Mouse (Mus musculus) forebrain, embryonic 12.5 days (tissue): ENCODE results near the gene Nav3. TPM values are rescaled to one million over a fixed set of nuclear protein-coding genes. Genes with fewer than 3 reads are reported as not detected.

Experiments used
- ATAC-seq: fragments of 200-750 bp; cut with Nextera tagmentation; 2 replicates; pipeline ENCODE4 v1.8.0; 2017; ENCODE audit warnings: moderate TSS enrichment; ENCODE audit not compliant: low FRiP score
- H3K27ac ChIP-seq: fragments of 300-500 bp; sonication (generic); 2 replicates; pipeline ENCODE4 v1.5.1; 2016; ENCODE audit warnings: mild to moderate bottlenecking
- H3K27me3 ChIP-seq: fragments of 300-500 bp; sonication (generic); 2 replicates; pipeline ENCODE4 v1.6.1; 2016; ENCODE audit warnings: mild to moderate bottlenecking
- H3K36me3 ChIP-seq: fragments of 300-500 bp; sonication (generic); replicated peaks from 2 replicates; pipeline ENCODE4 v1.6.1; 2016; ENCODE audit warnings: mild to moderate bottlenecking
- H3K4me1 ChIP-seq: fragments of 300-500 bp; sonication (generic); 2 replicates; pipeline ENCODE4 v1.6.1; 2016
- H3K4me2 ChIP-seq: fragments of 300-500 bp; sonication (generic); 2 replicates; pipeline ENCODE4 v1.6.1; 2016; ENCODE audit warnings: mild to moderate bottlenecking, moderate library complexity
- H3K4me3 ChIP-seq: fragments of 300-500 bp; sonication (generic); replicated peaks from 2 replicates; pipeline ENCODE4 v1.5.1; 2016; ENCODE audit warnings: mild to moderate bottlenecking
- H3K9ac ChIP-seq: fragments of 300-500 bp; sonication (generic); 2 replicates; pipeline ENCODE4 v1.6.1; 2016; ENCODE audit warnings: mild to moderate bottlenecking
- H3K9me3 ChIP-seq: fragments of 300-500 bp; sonication (generic); 2 replicates; pipeline ENCODE4 v1.6.1; 2016
- WGBS: fragments of 180-500 bp; shearing (Covaris S2); methylation state at CpG from one replicate; pipeline ENCODE4 v1.1.7; 2016; 5-methylcytosine and 5-hydroxymethylcytosine counted together
- polyA plus RNA-seq: library from polyadenylated mRNA; unstranded; fragments of >200 nt; fragmentation: Nextera tagmentation; extraction: Ambion mirVana; gene quantifications from 2 replicates; pipeline ENCODE4 v1.2.1, GENCODE M21; 2016

The Nav3 gene
- 9.8 and 10.7 TPM in 2 replicates for polyA plus RNA-seq

DNA sequence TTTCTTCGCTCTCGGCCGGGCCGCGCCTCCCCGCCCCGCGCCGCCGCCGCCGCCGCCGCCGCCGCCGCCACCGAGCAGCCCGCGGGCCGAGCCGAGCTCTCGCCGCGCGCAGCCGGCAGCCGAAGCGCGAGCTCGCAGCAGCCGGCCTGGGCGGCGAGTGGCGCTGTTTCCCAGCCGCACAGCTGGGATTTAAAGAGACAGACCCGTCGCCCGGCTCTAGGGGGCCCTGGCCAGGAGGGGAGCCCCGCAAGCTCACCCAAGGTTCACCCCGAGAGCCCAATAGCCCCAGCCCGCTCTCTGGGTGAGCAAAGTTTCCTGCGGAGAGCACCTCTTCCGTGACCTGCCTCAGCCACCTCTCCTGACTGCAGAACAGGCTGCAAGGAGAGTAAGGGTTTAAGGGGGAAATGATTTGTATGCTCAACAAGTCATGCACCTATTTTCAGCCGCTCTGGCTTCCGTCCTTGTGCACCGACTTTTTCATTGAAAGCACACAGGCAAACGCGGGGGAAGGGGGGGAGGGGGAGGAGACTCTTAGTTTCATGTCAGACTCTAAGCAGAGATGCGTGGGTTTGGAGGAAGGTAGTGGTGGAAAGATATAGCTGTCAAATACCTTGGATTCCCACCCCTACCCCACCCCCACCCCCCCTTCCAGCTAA lies at the start of gene Nav3:
Nav3 (minus strand) TSS at position 367 of the 656 bp plus-strand sequence.
- peaks cover 11% of the 10 kb centered on the region for H3K4me1 ChIP-seq
- under 1% methylated on average over 40 of the region's 50 CpGs for WGBS
- peak within 1 kb of the TSS; percentile 65 for H3K4me3 ChIP-seq
- peak within 1 kb of the TSS; percentile 86 for H3K4me2 ChIP-seq
- H3K27ac ChIP-seq, result peak within 1 kb of the TSS; percentile 78
- H3K9ac ChIP-seq, result peak within 1 kb of the TSS; percentile 73
- H3K36me3 ChIP-seq, result no peaks in the 10 kb centered on the region
- peak; percentile 92 for ATAC-seq
- H3K27me3 ChIP-seq, result peaks cover 15% of the 10 kb centered on the region
- no peaks in the 10 kb centered on the region for H3K9me3 ChIP-seq

DNA sequence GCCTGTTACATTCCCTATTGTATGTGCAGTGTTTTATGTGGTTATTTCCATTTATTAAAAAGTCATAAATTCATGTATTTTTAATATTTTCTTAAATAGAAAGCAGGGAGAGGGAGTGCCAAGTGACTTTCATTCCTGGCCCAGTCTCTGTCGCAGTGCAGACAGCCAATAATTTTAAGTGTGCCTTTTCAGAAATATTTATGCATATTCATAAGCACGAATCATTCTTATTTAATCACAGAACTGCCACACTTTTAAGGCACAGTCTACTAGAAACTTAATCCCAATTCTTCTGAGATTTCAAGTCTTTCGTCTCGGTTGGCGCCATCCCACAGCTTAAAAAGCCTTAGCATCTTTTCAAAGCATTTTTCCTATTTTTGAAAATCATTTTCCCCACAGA lies 29.3 kb upstream of the Nav3 start:
- H3K27ac ChIP-seq, result no peak overlapping the region
- H3K36me3 ChIP-seq, result no peaks in the 10 kb centered on the region
- ATAC-seq, result no peak
- no peaks in the 10 kb centered on the region for H3K27me3 ChIP-seq
- no peak overlapping the region for H3K9ac ChIP-seq
- H3K4me3 ChIP-seq, result no peak overlapping the region
- H3K4me1 ChIP-seq, result no peaks in the 10 kb centered on the region; the same call in 1 of the 2 replicates
- H3K4me2 ChIP-seq, result no peak overlapping the region
- no peaks in the 10 kb centered on the region for H3K9me3 ChIP-seq
- 81% methylated on average over 5 of the region's 5 CpGs for WGBS

DNA sequence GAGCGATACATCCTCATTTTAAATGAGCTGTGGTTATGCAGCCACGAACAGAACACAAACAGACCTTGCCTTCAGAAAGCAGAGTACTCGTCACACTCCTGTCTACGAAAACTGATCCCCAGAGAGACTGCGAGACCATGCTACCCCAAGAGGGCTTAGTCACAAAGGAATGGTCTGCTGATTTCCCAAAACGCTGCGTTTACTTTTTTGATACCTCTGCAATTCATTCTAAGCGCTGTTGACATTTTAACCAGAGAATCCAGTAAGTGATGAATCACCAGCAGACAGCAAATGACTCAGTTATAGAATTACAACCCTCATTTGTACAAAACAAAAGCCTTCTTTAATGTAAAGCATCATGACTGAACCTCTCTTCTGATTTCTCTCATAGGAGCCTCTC lies 28.8 kb upstream of the Nav3 start:
- 76% methylated on average over 8 of the region's 8 CpGs for WGBS
- no peaks in the 10 kb centered on the region for H3K9me3 ChIP-seq
- H3K9ac ChIP-seq, result no peak overlapping the region
- no peaks in the 10 kb centered on the region for H3K36me3 ChIP-seq
- H3K4me2 ChIP-seq, result no peak overlapping the region
- no peaks in the 10 kb centered on the region for H3K27me3 ChIP-seq
- H3K27ac ChIP-seq, result no peak overlapping the region
- no peak for ATAC-seq
- H3K4me1 ChIP-seq, result no peaks in the 10 kb centered on the region; the same call in 1 of the 2 replicates
- H3K4me3 ChIP-seq, result no peak overlapping the region

DNA sequence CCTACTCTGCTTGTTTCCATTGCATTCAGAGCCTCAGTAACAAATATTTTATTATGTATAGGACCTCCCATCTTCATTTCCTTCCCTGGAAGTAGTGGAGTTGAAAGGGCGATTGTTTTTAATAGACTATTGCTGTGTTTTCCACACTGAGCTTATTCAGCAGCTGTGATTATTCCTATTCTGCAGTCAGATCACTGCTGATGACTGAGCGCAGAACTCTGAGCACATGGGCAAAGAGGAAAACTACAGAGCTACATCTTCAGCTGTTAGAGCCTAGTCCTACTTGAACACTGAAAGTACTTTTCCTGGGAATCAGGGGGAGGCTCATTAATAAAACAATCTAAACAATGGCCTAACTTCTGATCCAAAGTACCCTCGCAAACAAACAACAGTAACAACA lies 23.2 kb upstream of the Nav3 start:
- ATAC-seq, result no peak
- Histone ChIP-seq H3K36me3 (no peaks in the 10 kb centered on the region), H3K9ac (no peak overlapping the region), H3K27ac (no peak overlapping the region), H3K27me3 (no peaks in the 10 kb centered on the region), H3K4me1 (peaks cover 7% of the 10 kb centered on the region), H3K9me3 (no peaks in the 10 kb centered on the region), H3K4me2 (no peak overlapping the region), H3K4me3 (no peak overlapping the region)
- 90% methylated on average over 3 of the region's 3 CpGs for WGBS

DNA sequence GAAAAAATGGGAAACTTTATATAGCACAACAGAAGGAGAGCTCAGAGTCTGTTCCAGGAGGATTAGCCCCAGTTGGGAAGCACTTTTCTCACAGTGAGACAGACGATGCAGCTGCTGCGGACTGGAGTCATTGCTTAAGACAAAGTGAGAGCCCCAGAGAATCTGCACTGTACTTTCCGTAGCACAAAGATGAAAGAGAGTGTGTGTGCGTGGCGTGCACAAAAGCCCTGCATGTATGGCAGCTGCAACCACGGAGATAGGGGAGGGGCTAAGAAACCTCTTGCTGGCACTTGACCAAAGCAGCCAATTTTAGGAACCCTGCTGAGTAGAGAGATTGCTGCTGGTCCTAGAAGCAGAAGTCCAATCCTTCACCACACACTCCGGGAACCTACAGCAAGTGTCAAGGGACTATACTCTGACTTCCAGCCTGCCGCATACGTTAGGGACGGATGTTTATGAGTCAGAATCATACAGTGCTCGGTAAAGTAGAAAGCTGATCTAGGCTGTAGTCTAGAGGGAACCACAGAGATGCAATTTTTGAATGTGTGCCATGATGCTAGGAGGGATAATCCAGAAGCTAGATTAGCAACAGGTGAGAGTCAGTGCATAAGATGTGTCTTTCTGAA lies 21.8 kb upstream of the Nav3 start:
- Histone ChIP-seq H3K4me2 (peak overlapping the region; percentile 15; the same call in 1 of the 2 replicates), H3K36me3 (no peaks in the 10 kb centered on the region), H3K4me1 (peaks cover 7% of the 10 kb centered on the region), H3K9me3 (no peaks in the 10 kb centered on the region), H3K27ac (peak overlapping the region; percentile 68; the same call in 1 of the 2 replicates), H3K4me3 (no peak overlapping the region), H3K9ac (no peak overlapping the region), H3K27me3 (no peaks in the 10 kb centered on the region)
- peak; percentile 84 for ATAC-seq
- 42% methylated on average over 11 of the region's 11 CpGs for WGBS

DNA sequence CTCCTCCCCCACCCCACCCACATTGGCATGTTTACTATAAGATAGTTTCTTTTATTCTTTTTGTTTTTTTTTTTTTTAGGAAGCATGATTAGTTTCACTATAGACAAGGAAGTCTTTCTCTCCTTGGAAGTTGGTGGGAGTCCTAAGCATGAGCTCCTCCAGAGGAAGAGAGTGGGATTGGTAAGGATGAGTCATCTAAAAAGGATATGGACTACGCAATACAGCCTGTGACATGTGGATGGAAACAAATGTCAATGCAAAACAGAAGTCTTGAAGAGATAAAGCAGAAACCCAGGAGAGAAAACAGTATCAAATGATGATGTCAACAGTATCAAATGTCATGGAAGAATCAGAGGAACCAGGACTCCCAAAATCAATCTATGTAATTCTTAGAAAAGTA lies 18.1 kb upstream of the Nav3 start:
- Histone ChIP-seq H3K4me2 (no peak overlapping the region), H3K27ac (no peak overlapping the region), H3K36me3 (no peaks in the 10 kb centered on the region), H3K27me3 (no peaks in the 10 kb centered on the region), H3K4me3 (no peak overlapping the region), H3K9ac (no peak overlapping the region), H3K4me1 (peaks cover 7% of the 10 kb centered on the region), H3K9me3 (no peaks in the 10 kb centered on the region)
- 79% methylated on average over 1 of the region's 1 CpGs for WGBS
- no peak for ATAC-seq

DNA sequence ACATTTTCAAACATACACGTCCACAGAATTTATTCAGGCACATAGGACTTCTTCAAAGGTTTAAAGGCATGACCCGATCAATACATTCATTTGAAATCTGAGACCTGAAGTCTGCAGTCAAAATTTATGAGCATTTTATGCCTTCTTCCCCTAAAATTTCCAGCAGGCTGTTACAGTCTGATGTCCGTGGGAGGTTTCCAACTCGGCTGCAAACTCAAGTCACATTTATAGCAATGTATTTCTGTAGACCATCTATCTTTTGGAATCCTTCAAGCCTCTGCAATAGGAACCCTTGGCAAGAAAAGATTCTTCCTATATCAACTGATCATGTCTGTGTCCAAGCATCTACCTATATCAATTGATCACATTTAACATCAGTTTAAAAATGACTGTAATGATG lies 13.4 kb upstream of the Nav3 start:
- Histone ChIP-seq H3K9ac (no peak overlapping the region), H3K4me3 (no peak overlapping the region), H3K27ac (no peak overlapping the region), H3K4me2 (no peak overlapping the region), H3K4me1 (no peaks in the 10 kb centered on the region), H3K27me3 (no peaks in the 10 kb centered on the region), H3K36me3 (no peaks in the 10 kb centered on the region), H3K9me3 (no peaks in the 10 kb centered on the region)
- 91% methylated on average over 4 of the region's 4 CpGs for WGBS
- ATAC-seq, result no peak

DNA sequence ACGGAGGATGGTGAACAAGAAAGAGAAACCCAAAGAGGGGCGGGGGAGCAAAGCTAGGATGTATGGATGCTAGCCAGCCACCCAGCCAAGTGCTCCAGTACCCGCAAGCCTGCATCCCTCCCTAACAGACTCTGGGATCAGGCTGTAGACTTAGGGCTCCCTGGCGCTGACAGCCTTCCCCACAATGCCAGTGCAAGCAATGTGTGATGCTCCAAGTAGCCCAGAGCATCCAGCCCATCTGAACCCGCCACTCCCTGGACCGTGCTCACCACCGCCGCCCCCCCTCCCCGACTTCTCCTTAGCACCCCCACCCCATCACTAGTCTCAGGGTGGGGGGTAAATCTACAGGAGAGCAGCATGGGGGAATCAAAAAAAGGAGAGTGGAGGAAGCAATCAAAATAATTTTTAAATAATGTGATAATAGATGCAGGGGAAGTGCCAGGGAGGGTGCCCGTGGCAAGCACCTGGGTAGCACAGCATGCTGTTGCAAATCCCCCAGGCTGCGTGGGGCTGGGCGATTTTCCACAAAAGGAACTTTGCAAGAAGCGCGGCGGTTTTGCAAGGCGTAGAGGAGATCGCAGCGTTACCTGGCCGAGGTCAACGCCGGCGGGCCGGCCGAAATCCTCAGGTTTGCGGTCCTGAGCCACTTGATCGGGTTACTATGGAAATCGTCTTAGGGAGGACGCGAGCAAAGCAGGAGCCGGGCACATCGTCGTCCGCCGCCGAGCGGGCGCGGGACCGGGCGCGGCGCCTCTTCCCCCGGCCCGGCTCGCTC lies 754 bp downstream of the Nav3 start:
- no peaks in the 10 kb centered on the region for H3K36me3 ChIP-seq
- H3K4me2 ChIP-seq, result peak overlapping the region; percentile 86
- peak overlapping the region; percentile 78 for H3K27ac ChIP-seq
- H3K4me1 ChIP-seq, result peaks cover 11% of the 10 kb centered on the region
- H3K4me3 ChIP-seq, result peak overlapping the region; percentile 65
- under 1% methylated on average over 43 of the region's 45 CpGs for WGBS
- peak overlapping the region; percentile 73 for H3K9ac ChIP-seq
- H3K9me3 ChIP-seq, result no peaks in the 10 kb centered on the region
- H3K27me3 ChIP-seq, result peaks cover 15% of the 10 kb centered on the region
- peak; percentile 78 for ATAC-seq

DNA sequence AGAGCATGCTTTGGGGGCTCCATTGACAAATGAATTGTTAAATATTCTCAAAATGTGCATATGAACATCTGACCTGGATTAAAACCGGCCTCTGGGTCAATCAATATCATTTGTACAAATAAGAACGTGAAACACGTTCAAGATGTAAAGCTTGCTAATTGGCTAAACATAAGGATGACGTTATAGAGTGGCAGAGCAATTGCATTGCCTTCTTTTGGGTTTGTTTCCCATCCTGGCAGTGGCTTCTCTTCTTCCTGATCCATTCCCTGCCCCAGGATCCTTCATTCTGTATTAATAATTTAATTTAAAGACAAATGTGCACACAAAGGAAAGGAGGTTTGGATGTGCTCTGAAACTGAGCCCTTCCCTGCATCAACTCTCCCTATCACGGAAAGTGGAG lies 2.4 kb downstream of the Nav3 start:
- H3K4me3 ChIP-seq, result no peak overlapping the region
- no peak for ATAC-seq
- 63% methylated on average over 5 of the region's 5 CpGs for WGBS
- no peak overlapping the region for H3K9ac ChIP-seq
- H3K4me2 ChIP-seq, result peak overlapping the region; percentile 86; the same call in 1 of the 2 replicates
- H3K36me3 ChIP-seq, result no peaks in the 10 kb centered on the region
- H3K27me3 ChIP-seq, result peaks cover 15% of the 10 kb centered on the region
- peaks cover 11% of the 10 kb centered on the region for H3K4me1 ChIP-seq
- no peak overlapping the region for H3K27ac ChIP-seq
- H3K9me3 ChIP-seq, result no peaks in the 10 kb centered on the region

DNA sequence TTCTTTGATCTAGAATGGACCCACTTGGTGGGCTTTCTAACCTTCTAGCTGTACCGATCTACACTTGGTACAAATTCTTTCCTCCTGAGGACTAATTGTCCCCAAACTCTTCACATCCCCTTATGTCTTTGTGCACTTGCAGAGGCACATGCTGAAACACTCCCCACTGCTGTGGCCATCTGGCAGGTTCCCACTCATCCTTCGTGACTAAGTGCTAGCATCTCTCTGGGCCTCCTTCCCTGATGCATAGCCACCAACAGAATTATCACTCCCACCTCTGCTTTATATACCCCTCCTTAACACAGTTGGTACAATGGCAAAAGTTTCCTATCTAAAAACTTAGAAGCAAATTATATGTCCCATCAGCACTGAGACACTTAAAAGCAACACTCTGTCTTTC lies 15.6 kb downstream of the Nav3 start:
- Histone ChIP-seq H3K27ac (no peak overlapping the region), H3K4me1 (0 out of 2 replicates have a peak, but pooled peaks cover 3% of the 10 kb centered on the region), H3K9me3 (no peaks in the 10 kb centered on the region), H3K36me3 (no peaks in the 10 kb centered on the region), H3K4me3 (no peak overlapping the region), H3K27me3 (no peaks in the 10 kb centered on the region), H3K9ac (no peak overlapping the region), H3K4me2 (no peak overlapping the region)
- 82% methylated on average over 2 of the region's 2 CpGs for WGBS
- no peak for ATAC-seq

DNA sequence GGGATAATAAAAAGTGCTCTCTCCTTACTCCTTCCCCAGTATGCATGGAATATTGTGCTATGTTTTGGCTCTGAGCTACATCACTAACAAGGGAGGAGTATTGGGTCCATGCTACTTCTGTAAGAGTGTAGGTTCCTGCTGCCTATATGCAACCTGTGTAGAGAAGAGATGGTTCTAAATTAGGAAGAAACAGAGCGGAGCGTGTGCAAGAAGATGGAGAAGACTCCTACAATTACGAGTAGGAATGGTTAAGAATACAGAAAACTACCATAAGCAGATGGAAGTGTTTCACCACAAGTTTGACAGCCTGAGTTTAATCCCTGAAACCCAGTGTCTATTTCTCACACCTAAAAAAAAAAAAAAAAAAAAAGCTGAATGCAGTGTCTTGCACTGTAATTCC lies 24.9 kb downstream of the Nav3 start:
- ATAC-seq, result no peak
- H3K4me2 ChIP-seq, result no peak overlapping the region
- H3K9me3 ChIP-seq, result no peaks in the 10 kb centered on the region
- peaks cover 14% of the 10 kb centered on the region for H3K4me1 ChIP-seq
- H3K27ac ChIP-seq, result no peak overlapping the region
- H3K36me3 ChIP-seq, result no peaks in the 10 kb centered on the region
- H3K9ac ChIP-seq, result no peak overlapping the region
- 94% methylated on average over 3 of the region's 3 CpGs for WGBS
- H3K4me3 ChIP-seq, result no peak overlapping the region
- no peaks in the 10 kb centered on the region for H3K27me3 ChIP-seq

DNA sequence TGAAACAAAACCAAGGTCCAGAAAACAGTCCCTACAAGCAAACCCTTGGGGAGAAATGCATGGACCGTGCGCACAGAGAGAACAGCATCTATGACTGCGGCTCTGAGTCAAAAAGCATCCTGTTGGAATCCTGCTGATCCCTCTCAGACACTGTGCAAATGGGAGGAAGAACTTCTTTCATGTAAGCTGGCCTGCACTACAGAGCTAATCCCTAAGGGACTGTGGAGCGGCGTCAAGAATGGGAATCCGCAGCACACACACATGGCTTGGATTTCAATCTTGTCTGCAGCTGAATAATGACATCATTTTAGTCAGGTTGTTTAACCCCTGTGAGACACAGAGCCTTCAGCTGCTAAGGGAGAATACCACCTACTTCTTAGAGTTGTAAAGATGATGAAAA lies 26.4 kb downstream of the Nav3 start:
- Histone ChIP-seq H3K27ac (0 out of 2 replicates have a peak overlapping the region, but pooled peaks have one; percentile 9), H3K4me3 (no peak overlapping the region), H3K27me3 (no peaks in the 10 kb centered on the region), H3K9ac (no peak overlapping the region), H3K9me3 (no peaks in the 10 kb centered on the region), H3K4me2 (no peak overlapping the region), H3K36me3 (no peaks in the 10 kb centered on the region), H3K4me1 (peaks cover 14% of the 10 kb centered on the region)
- WGBS, result 54% methylated on average over 6 of the region's 6 CpGs
- no peak for ATAC-seq
